Comparison of ENCODE assay signal across 10 mouse cellular contexts in genomic region chr5:149647367-149648115, GRCm38 (mm10). TPM values are rescaled to one million over a fixed set of nuclear protein-coding genes. Genes with fewer than 3 reads are reported as not detected.
A peak's percentile ranks its signal among the peaks of the same experiment; 100 is the strongest.
DNase-seq lines count a peak whose midpoint lies in the region; ATAC-seq and TF ChIP-seq lines count a peak whose summit lies in the region.
"Had no signal": no experiment of that assay in that cellular context is flagged by ENCODE, and none has a peak within 500 bp of the region (broad histone marks: within the 10 kb centered on the region; RNA-seq: fewer than 3 reads in every experiment).

No protein-coding gene starts in this region.

- H3K4me3 ChIP-seq in layer of hippocampus, adult 2 months, result no peak overlapping the region
- no peak overlapping the region for H3K4me3 ChIP-seq in hindbrain, embryonic 14.5 days (replicated peaks; ENCODE audit: low read length)
- H3K4me3 ChIP-seq in midbrain, embryonic 14.5 days (replicated peaks; ENCODE audit: low read depth, low read length), result no peak overlapping the region
- H3K4me3 ChIP-seq: forebrain, embryonic 10.5 days; neural tube, embryonic 12.5 days had no signal

- peak; percentile 39 for ATAC-seq in hindbrain, embryonic 14.5 days (ENCODE audit: low FRiP score)
- ATAC-seq in midbrain, embryonic 14.5 days (ENCODE audit: low FRiP score, low TSS enrichment), result no peak
- ATAC-seq: intestine, embryonic 16.5 days had no signal

- DNase-seq in layer of hippocampus, adult 2 months (ENCODE audit: low spot score in 2 of 2), result peak; percentile 37 to 45
- no peak for DNase-seq in layer of hippocampus, adult 9-10 months (ENCODE audit: low spot score)
- peak; percentile 46 for DNase-seq in Muller cell, postnatal 12 days (ENCODE audit: inconsistent ontology term)
- DNase-seq in hindbrain, embryonic 14.5 days (ENCODE audit: low spot score), result peak; percentile 55
- peak; percentile 62 for DNase-seq in midbrain, embryonic 14.5 days
- no peak for DNase-seq in embryo, embryonic 10 days (ENCODE audit: low spot score)
- DNase-seq in spleen, postnatal 10 days (ENCODE audit: low spot score in 2 of 2), result no peak

- 61% methylated on average over 8 of the region's 8 CpGs for WGBS in hindbrain, embryonic 14.5 days
- WGBS in midbrain, embryonic 14.5 days, result 57% methylated on average over 8 of the region's 8 CpGs

- H3K9me3 ChIP-seq in hindbrain, embryonic 14.5 days (ENCODE audit: control insufficient read depth, low read length), result no peaks in the 10 kb centered on the region
- no peaks in the 10 kb centered on the region for H3K9me3 ChIP-seq in midbrain, embryonic 14.5 days (ENCODE audit: control insufficient read depth, low read length)
- H3K9me3 ChIP-seq: forebrain, embryonic 10.5 days; neural tube, embryonic 12.5 days had no signal

- peaks cover 5% of the 10 kb centered on the region; the same call in 1 of the 2 replicates for H3K4me1 ChIP-seq in hindbrain, embryonic 14.5 days (replicated peaks; ENCODE audit: control insufficient read depth, insufficient read depth, low read length)
- peaks cover 6% of the 10 kb centered on the region for H3K4me1 ChIP-seq in midbrain, embryonic 14.5 days (ENCODE audit: control insufficient read depth, insufficient read depth, low read length)

- H3K36me3 ChIP-seq in hindbrain, embryonic 14.5 days (replicated peaks; ENCODE audit: control insufficient read depth, insufficient read depth), result no peaks in the 10 kb centered on the region
- H3K36me3 ChIP-seq in midbrain, embryonic 14.5 days (ENCODE audit: control insufficient read depth, insufficient read depth, low read length), result no peaks in the 10 kb centered on the region
- H3K36me3 ChIP-seq: forebrain, embryonic 10.5 days; neural tube, embryonic 12.5 days had no signal

- no peak overlapping the region for H3K4me2 ChIP-seq in hindbrain, embryonic 14.5 days (replicated peaks)
- no peak overlapping the region for H3K4me2 ChIP-seq in midbrain, embryonic 14.5 days (ENCODE audit: low read length)
- H3K4me2 ChIP-seq: neural tube, embryonic 12.5 days had no signal

- peak; percentile 76 for TF ChIP-seq CTCF in layer of hippocampus, adult 2 months (conservative IDR thresholded peaks at IDR 0.05)

- no peaks in the 10 kb centered on the region for H3K27me3 ChIP-seq in hindbrain, embryonic 14.5 days (ENCODE audit: control insufficient read depth, insufficient read depth, low read length)
- no peaks in the 10 kb centered on the region for H3K27me3 ChIP-seq in midbrain, embryonic 14.5 days (ENCODE audit: control insufficient read depth, insufficient read depth, low read length)
- H3K27me3 ChIP-seq: neural tube, embryonic 12.5 days had no signal

- H3K27ac ChIP-seq in layer of hippocampus, adult 2 months, result no peak overlapping the region
- H3K27ac ChIP-seq in hindbrain, embryonic 14.5 days, result peak overlapping the region; percentile 6; the same call in 1 of the 2 replicates
- H3K27ac ChIP-seq in midbrain, embryonic 14.5 days (replicated peaks; ENCODE audit: low read depth, low read length), result peak overlapping the region; percentile 55
- H3K27ac ChIP-seq: neural tube, embryonic 12.5 days had no signal

- no peak overlapping the region for H3K9ac ChIP-seq in hindbrain, embryonic 14.5 days
- H3K9ac ChIP-seq in midbrain, embryonic 14.5 days (replicated peaks; ENCODE audit: low read length), result no peak overlapping the region
- H3K9ac ChIP-seq: neural tube, embryonic 12.5 days had no signal

RNA-seq across cellular contexts. Expression of gene Hsph1, which starts 11.4 kb away (rescaled TPM):
- 100 to 1,000 TPM; 337 to 340 TPM for total RNA-seq in layer of hippocampus, adult 2 months (2021)
- 99.4 and 117 TPM in 2 replicates for polyA plus RNA-seq in hindbrain, embryonic 14.5 days (2014; fragmentation: Nextera tagmentation; extraction: Ambion mirVana)
- 59.8 and 104 TPM in 2 replicates for polyA plus RNA-seq in midbrain, embryonic 14.5 days (2014; fragmentation: Nextera tagmentation; extraction: Ambion mirVana)

RNA-seq across cellular contexts. Expression of gene B3glct, which starts 30.5 kb away (rescaled TPM):
- total RNA-seq in layer of hippocampus, adult 2 months (2021), result 10 to 100 TPM; 10.7 to 11.9 TPM
- polyA plus RNA-seq in hindbrain, embryonic 14.5 days (2014; fragmentation: Nextera tagmentation; extraction: Ambion mirVana), result 15.9 and 18.8 TPM in 2 replicates
- polyA plus RNA-seq in midbrain, embryonic 14.5 days (2014; fragmentation: Nextera tagmentation; extraction: Ambion mirVana), result 18.2 and 19.0 TPM in 2 replicates

Comparison
In these comparisons a context has a peak if more than half of its experiments do, and no peak if none do; other contexts are left out.
1. DNase-seq: peak in layer of hippocampus, adult 2 months (2 of 2), Muller cell, postnatal 12 days (single experiment), hindbrain, embryonic 14.5 days (single experiment) and midbrain, embryonic 14.5 days (single experiment); none in layer of hippocampus, adult 9-10 months (single experiment), embryo, embryonic 10 days (single experiment) and spleen, postnatal 10 days (0 of 2).